Comparison of ENCODE assay signal across 8 mouse cellular contexts in genomic region chr2:7944946-7945345, GRCm38 (mm10).
A peak's percentile ranks its signal among the peaks of the same experiment; 100 is the strongest.
DNase-seq lines count a peak whose midpoint lies in the region; TF ChIP-seq lines count a peak whose summit lies in the region.

No protein-coding gene starts in this region.

- DNase-seq in kidney, postnatal 10 days = peak; percentile 3
- no peak for DNase-seq in kidney, adult 8-10 months
- peak; percentile 52 for DNase-seq in brain, embryonic 14.5 days (ENCODE audit: low read depth)
- DNase-seq in frontal cortex, postnatal 10 days (ENCODE audit: low spot score in 2 of 2) = peak; percentile 13 to 21
- peak; percentile 21 for DNase-seq in retina, embryonic 14.5 days (ENCODE audit: low spot score)
- no peak for DNase-seq in thymus, adult 18-20 months
- DNase-seq in cerebellum, adult 9-10 months = no peak
- DNase-seq in cerebellum, adult 2 months = no peak

- WGBS in cerebellum, adult 2 months = 34% methylated on average over 2 of the region's 2 CpGs

- no peaks in the 10 kb centered on the region for H3K4me1 ChIP-seq in cerebellum, adult 2 months (ENCODE audit: control insufficient read depth, insufficient read depth, low read length)

- no peak for TF ChIP-seq CTCF in brain, embryonic 14.5 days (IDR thresholded peaks at IDR 0.05; ENCODE audit: borderline replicate concordance, extremely low read depth, insufficient read depth, insufficient read length)
- TF ChIP-seq CTCF in cerebellum, adult 2 months (IDR thresholded peaks at IDR 0.05; ENCODE audit: borderline replicate concordance, insufficient read depth, low read depth, low read length) = no peak

- no peak overlapping the region for H3K27ac ChIP-seq in cerebellum, adult 2 months (ENCODE audit: insufficient read depth, low read length)

- H3K27me3 ChIP-seq in cerebellum, adult 2 months (ENCODE audit: control insufficient read depth, insufficient read depth, low read length) = no peaks in the 10 kb centered on the region

- no peak overlapping the region for H3K4me3 ChIP-seq in cerebellum, adult 2 months (replicated peaks; ENCODE audit: insufficient read depth, low read depth, low read length)

- no peak for TF ChIP-seq POLR2A in brain, embryonic 14.5 days (IDR thresholded peaks at IDR 0.05; ENCODE audit: borderline replicate concordance, extremely low read depth, insufficient read depth, insufficient read length, poor library complexity, severe bottlenecking)
- TF ChIP-seq POLR2A in cerebellum, adult 2 months (IDR thresholded peaks at IDR 0.05; ENCODE audit: borderline replicate concordance, insufficient read depth, low read length) = no peak

Comparison
In these comparisons a context has a peak if more than half of its experiments do, and no peak if none do; other contexts are left out.
1. DNase-seq: peak in kidney, postnatal 10 days (single experiment), brain, embryonic 14.5 days (single experiment), frontal cortex, postnatal 10 days (2 of 2) and retina, embryonic 14.5 days (single experiment); none in kidney, adult 8-10 months (0 of 2), thymus, adult 18-20 months (0 of 2), cerebellum, adult 9-10 months (single experiment) and cerebellum, adult 2 months (0 of 2).